Mouse (Mus musculus): ENCODE data around the gene Vkorc1l1. TPM values are rescaled to one million over a fixed set of nuclear protein-coding genes. Genes with fewer than 3 reads are reported as not detected.

Vkorc1l1 gene
- polyA plus RNA-seq, 1 experiment from 2014 or later: 31.3 TPM

GRCm38 (mm10) chr5:130009784-130010183 lies 68.0 kb downstream of the Vkorc1l1 start:
- Histone ChIP-seq H3K9ac (replicated peaks) (no peak overlapping the region), H3K4me1 (no peaks in the 10 kb centered on the region), H3K4me3 (no peak overlapping the region), H3K4me2 (replicated peaks) (no peak overlapping the region), H3K36me3 (peaks cover 9% of the 10 kb centered on the region), H3K27ac (replicated peaks) (no peak overlapping the region), H3K27me3 (no peaks in the 10 kb centered on the region), H3K9me3 (no peaks in the 10 kb centered on the region)
- no peak for ATAC-seq (replicated peaks)
- 96% methylated on average over 4 of the region's 4 CpGs for WGBS

GRCm38 (mm10) chr5:130010961-130011360 lies 69.2 kb downstream of the Vkorc1l1 start:
- H3K9ac ChIP-seq (replicated peaks): no peak overlapping the region
- no peaks in the 10 kb centered on the region for H3K9me3 ChIP-seq
- no peak overlapping the region for H3K4me2 ChIP-seq (replicated peaks)
- H3K4me1 ChIP-seq: no peaks in the 10 kb centered on the region
- WGBS: 97% methylated on average over 5 of the region's 5 CpGs
- peaks cover 16% of the 10 kb centered on the region for H3K36me3 ChIP-seq
- no peak for ATAC-seq (replicated peaks)
- no peak overlapping the region for H3K27ac ChIP-seq (replicated peaks)
- no peak overlapping the region for H3K4me3 ChIP-seq
- H3K27me3 ChIP-seq: no peaks in the 10 kb centered on the region

GRCm38 (mm10) chr5:130015104-130015503 lies 73.3 kb downstream of the Vkorc1l1 start:
- peaks cover 16% of the 10 kb centered on the region for H3K36me3 ChIP-seq

GRCm38 (mm10) chr5:130019461-130019860 lies 77.7 kb downstream of the Vkorc1l1 start:
- H3K4me3 ChIP-seq: no peak overlapping the region
- ATAC-seq (replicated peaks): no peak
- 81% methylated on average over 8 of the region's 8 CpGs for WGBS
- H3K4me2 ChIP-seq (replicated peaks): no peak overlapping the region
- no peaks in the 10 kb centered on the region for H3K27me3 ChIP-seq
- 0 out of 2 replicates have a peak, but pooled peaks cover 7% of the 10 kb centered on the region for H3K36me3 ChIP-seq
- H3K9ac ChIP-seq (replicated peaks): no peak overlapping the region
- 0 out of 2 replicates have a peak, but pooled peaks cover 7% of the 10 kb centered on the region for H3K4me1 ChIP-seq
- no peak overlapping the region for H3K27ac ChIP-seq (replicated peaks)
- H3K9me3 ChIP-seq: no peaks in the 10 kb centered on the region

More at GRCm38 (mm10) chr5:130015104-130015503, 73.3 kb downstream of the Vkorc1l1 start:
- H3K27ac ChIP-seq (replicated peaks): no peak overlapping the region
- no peak overlapping the region for H3K4me3 ChIP-seq
- no peaks in the 10 kb centered on the region for H3K4me1 ChIP-seq
- no peaks in the 10 kb centered on the region for H3K27me3 ChIP-seq
- WGBS: 98% methylated on average over 3 of the region's 3 CpGs
- no peak overlapping the region for H3K4me2 ChIP-seq (replicated peaks)
- H3K9me3 ChIP-seq: no peaks in the 10 kb centered on the region
- no peak overlapping the region for H3K9ac ChIP-seq (replicated peaks)
- ATAC-seq (replicated peaks): no peak

DNA sequence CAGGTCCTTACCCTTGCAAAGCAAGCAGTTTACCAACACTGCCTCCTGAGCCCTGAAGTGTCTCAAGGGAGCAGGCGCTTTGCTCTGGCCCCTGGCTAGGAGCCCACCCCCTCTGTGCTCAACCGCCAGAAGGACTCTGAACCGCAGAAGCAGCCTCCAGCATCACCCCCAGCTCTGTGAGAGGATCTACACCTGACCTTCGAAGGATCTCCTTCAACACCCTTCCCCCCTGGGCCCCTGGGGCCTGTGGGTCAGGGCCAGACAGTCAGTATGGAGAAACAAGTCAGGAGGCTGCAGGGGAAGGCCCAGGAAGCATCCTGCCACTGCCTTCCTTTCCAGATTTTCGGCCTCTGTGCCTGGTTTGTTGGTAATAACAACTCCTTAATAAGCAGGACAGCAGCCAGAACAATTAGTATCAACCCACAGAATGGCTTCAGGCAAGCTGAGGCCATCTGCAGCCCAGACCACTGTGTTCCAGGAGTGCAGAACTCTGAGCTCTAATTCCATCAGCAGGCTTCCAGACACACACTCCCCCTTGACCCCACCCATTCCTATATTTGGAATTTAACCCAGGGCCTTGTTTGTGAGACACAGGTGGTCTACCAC lies 79.7 kb downstream of the Vkorc1l1 start:
- WGBS: 61% methylated on average over 5 of the region's 5 CpGs
- no peaks in the 10 kb centered on the region for H3K27me3 ChIP-seq
- no peak overlapping the region for H3K9ac ChIP-seq (replicated peaks)
- ATAC-seq (replicated peaks): no peak
- H3K27ac ChIP-seq (replicated peaks): no peak overlapping the region
- H3K9me3 ChIP-seq: no peaks in the 10 kb centered on the region
- no peak overlapping the region for H3K4me2 ChIP-seq (replicated peaks)
- no peak overlapping the region for H3K4me3 ChIP-seq
- no peaks in the 10 kb centered on the region for H3K36me3 ChIP-seq
- 0 out of 2 replicates have a peak, but pooled peaks cover 7% of the 10 kb centered on the region for H3K4me1 ChIP-seq

GRCm38 (mm10) chr5:130022366-130022765 lies 80.6 kb downstream of the Vkorc1l1 start:
- 78% methylated on average over 7 of the region's 7 CpGs for WGBS
- H3K4me2 ChIP-seq (replicated peaks): no peak overlapping the region
- no peaks in the 10 kb centered on the region for H3K9me3 ChIP-seq
- H3K4me3 ChIP-seq: no peak overlapping the region
- no peak for ATAC-seq (replicated peaks)
- no peak overlapping the region for H3K27ac ChIP-seq (replicated peaks)
- no peak overlapping the region for H3K9ac ChIP-seq (replicated peaks)
- 0 out of 2 replicates have a peak, but pooled peaks cover 7% of the 10 kb centered on the region for H3K4me1 ChIP-seq
- no peaks in the 10 kb centered on the region for H3K36me3 ChIP-seq
- H3K27me3 ChIP-seq: no peaks in the 10 kb centered on the region

- H3K4me1 ChIP-seq: 0 out of 2 replicates have a peak, but pooled peaks cover 7% of the 10 kb centered on the region
Observed at GRCm38 (mm10) chr5:130023067-130023766, 81.4 kb downstream of the Vkorc1l1 start.

GRCm38 (mm10) chr5:130023767-130024539 lies 82.2 kb downstream of the Vkorc1l1 start:
- Histone ChIP-seq H3K36me3 (no peaks in the 10 kb centered on the region), H3K4me2 (replicated peaks) (peak overlapping the region; percentile 76), H3K27ac (replicated peaks) (peak overlapping the region; percentile 47), H3K4me1 (0 out of 2 replicates have a peak, but pooled peaks cover 7% of the 10 kb centered on the region), H3K9ac (replicated peaks) (peak overlapping the region; percentile 54), H3K4me3 (peak overlapping the region; percentile 49), H3K9me3 (no peaks in the 10 kb centered on the region), H3K27me3 (no peaks in the 10 kb centered on the region)
- WGBS: under 1% methylated on average over 32 of the region's 32 CpGs
- peak; percentile 89 for ATAC-seq (replicated peaks)

More at GRCm38 (mm10) chr5:130023067-130023766, 81.4 kb downstream of the Vkorc1l1 start:
- Histone ChIP-seq H3K4me2 (replicated peaks) (peak overlapping the region; percentile 76), H3K36me3 (no peaks in the 10 kb centered on the region), H3K27ac (replicated peaks) (no peak overlapping the region), H3K9ac (replicated peaks) (peak overlapping the region; percentile 54; the same call in 1 of the 2 replicates), H3K4me3 (peak overlapping the region; percentile 49), H3K9me3 (no peaks in the 10 kb centered on the region), H3K27me3 (no peaks in the 10 kb centered on the region)
- no peak for ATAC-seq (replicated peaks)
- WGBS: 44% methylated on average over 12 of the region's 12 CpGs

- ATAC-seq (replicated peaks): no peak
- Histone ChIP-seq H3K27me3 (no peaks in the 10 kb centered on the region), H3K4me2 (replicated peaks) (no peak overlapping the region), H3K36me3 (no peaks in the 10 kb centered on the region), H3K4me1 (peaks cover 18% of the 10 kb centered on the region), H3K9ac (replicated peaks) (no peak overlapping the region), H3K27ac (replicated peaks) (no peak overlapping the region), H3K9me3 (no peaks in the 10 kb centered on the region), H3K4me3 (no peak overlapping the region)
- WGBS: 75% methylated on average over 5 of the region's 5 CpGs
Observed at GRCm38 (mm10) chr5:130027134-130027533, 85.4 kb downstream of the Vkorc1l1 start.

- Histone ChIP-seq H3K9me3 (no peaks in the 10 kb centered on the region), H3K27me3 (no peaks in the 10 kb centered on the region), H3K27ac (replicated peaks) (no peak overlapping the region), H3K4me1 (peaks cover 18% of the 10 kb centered on the region), H3K4me2 (replicated peaks) (no peak overlapping the region), H3K4me3 (no peak overlapping the region), H3K9ac (replicated peaks) (no peak overlapping the region), H3K36me3 (no peaks in the 10 kb centered on the region)
- WGBS: 87% methylated on average over 7 of the region's 7 CpGs
- no peak for ATAC-seq (replicated peaks)
Observed at GRCm38 (mm10) chr5:130027696-130028095, 85.9 kb downstream of the Vkorc1l1 start.

DNA sequence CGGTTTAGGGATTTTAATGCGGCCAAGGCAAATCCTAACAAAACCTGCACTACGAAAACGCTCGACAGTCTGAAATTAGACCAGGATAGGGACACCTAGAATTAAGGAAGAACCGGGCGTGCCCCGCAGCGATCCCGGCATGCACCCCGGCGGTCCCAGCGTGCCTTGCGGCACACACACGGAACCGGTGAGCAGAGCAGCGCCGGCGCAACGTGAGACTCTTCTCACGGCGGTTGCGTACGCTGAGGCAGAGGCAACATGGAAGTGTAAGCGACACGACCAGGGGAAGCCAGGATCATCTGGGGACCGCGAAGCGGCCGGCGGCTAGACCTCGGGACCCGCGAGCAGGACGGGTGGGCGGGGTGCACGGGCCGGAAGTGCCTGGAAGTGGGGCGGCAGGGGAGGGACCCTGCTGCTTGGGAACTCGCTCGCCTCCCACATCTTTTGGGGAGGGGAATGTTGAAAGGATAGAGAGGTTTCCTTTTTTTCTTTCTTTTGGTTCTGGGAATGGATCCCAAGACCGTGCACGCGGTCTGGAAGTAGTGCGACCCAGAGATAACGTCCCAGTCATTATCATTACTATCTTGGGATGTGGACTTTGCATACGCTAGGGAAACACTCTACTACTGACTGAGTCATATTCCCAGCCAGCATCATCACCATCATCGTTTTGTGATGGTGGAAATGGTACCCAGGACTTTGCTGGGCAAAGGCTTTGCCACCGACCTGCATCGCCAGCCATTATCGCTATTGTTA lies 87.5 kb downstream of the Vkorc1l1 start, which contains the start of the genes Asl and Crcp:
Gene Asl (minus strand): TSS at position 106 of the 756 bp plus-strand sequence.
Gene Crcp (plus strand): TSS at position 149 of the 756 bp plus-strand sequence.
- Histone ChIP-seq H3K4me1 (peaks cover 12% of the 10 kb centered on the region), H3K9ac (replicated peaks) (peak within 1 kb of the TSS; percentile 77), H3K27me3 (no peaks in the 10 kb centered on the region), H3K36me3 (no peaks in the 10 kb centered on the region), H3K9me3 (no peaks in the 10 kb centered on the region), H3K27ac (replicated peaks) (peak within 1 kb of the TSS; percentile 97), H3K4me2 (replicated peaks) (peak within 1 kb of the TSS; percentile 50), H3K4me3 (peak within 1 kb of the TSS; percentile 82)
- WGBS: 3% methylated on average over 51 of the region's 51 CpGs
- ATAC-seq (replicated peaks): peak; percentile 90

Data from forebrain, embryonic 15.5 days (tissue).